Comparison of ENCODE assay signal across 8 mouse cellular contexts in the genomic region with DNA sequence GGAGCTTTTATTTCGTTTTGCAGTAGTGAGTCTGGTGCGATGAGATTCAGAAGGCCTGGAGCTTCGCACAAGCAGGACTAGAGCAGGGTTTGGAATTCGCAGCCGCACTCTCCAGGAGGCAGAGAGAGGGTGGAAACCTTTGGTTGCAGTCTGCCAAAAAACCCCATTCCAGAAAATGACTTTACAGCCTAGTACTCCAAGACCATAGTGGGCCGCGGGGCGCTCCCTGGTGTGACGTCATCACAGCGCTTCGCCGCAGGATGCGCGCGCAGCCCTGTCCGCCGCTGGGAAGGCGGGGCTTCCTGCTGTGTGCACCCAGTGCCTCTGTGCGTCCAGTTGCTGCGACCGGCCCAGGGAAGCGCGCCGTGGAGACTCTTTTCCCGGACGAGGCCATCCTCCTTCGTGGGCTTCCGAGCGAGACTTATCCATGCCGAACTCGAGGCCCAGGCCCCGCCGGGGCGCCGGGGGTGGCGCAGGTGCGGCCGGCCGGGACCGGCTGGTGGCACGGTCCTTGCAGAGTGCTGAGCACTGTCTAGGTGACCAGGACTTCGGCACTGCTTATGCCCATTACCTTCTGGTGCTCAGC. TPM values are rescaled to one million over a fixed set of nuclear protein-coding genes. Genes with fewer than 3 reads are reported as not detected.
DNase-seq lines count a peak whose midpoint lies in the region; ATAC-seq and TF ChIP-seq lines count a peak whose summit lies in the region.

A gene (plus strand): TSS at position 277 of the 586 bp plus-strand sequence.

- peak; percentile 94 for TF ChIP-seq POLR2A in heart, adult 2 months (IDR thresholded peaks at IDR 0.05; ENCODE audit: insufficient read depth, low read depth, low read length)

- peak; percentile 93 for ATAC-seq in embryonic facial prominence, embryonic 13.5 days (ENCODE audit: insufficient number of reproducible peaks, insufficient read depth, low FRiP score, low TSS enrichment, low read depth)
- peak; percentile 96 for ATAC-seq in limb, embryonic 13.5 days (ENCODE audit: low FRiP score, low read depth)
- ATAC-seq in midbrain, embryonic 16.5 days: peak; percentile 96

- peak; percentile 94 for DNase-seq in 3134 (ENCODE audit: extremely low read depth, insufficient read length, low spot score)
- peak; percentile 96 for DNase-seq in adrenal gland, postnatal 36 days
- DNase-seq in heart, adult 2 months: peak; percentile 95 to 97
- DNase-seq in kidney, adult 8-10 months: peak; percentile 89 to 94
- DNase-seq in spleen, postnatal 10 days (ENCODE audit: low spot score in 2 of 2): peak; percentile 92 to 95

- peaks cover 25% of the 10 kb centered on the region for H3K36me3 ChIP-seq in embryonic facial prominence, embryonic 13.5 days
- no peaks in the 10 kb centered on the region for H3K36me3 ChIP-seq in heart, adult 2 months (ENCODE audit: control insufficient read depth, insufficient read depth, low read length)
- peaks cover 30% of the 10 kb centered on the region for H3K36me3 ChIP-seq in limb, embryonic 13.5 days
- H3K36me3 ChIP-seq in midbrain, embryonic 16.5 days (ENCODE audit: control insufficient read depth, insufficient read depth, low read length): peaks cover 13% of the 10 kb centered on the region

- peak within 1 kb of the TSS; percentile 90 for H3K27ac ChIP-seq in embryonic facial prominence, embryonic 13.5 days
- peak within 1 kb of the TSS; percentile 92 for H3K27ac ChIP-seq in heart, adult 2 months
- peak within 1 kb of the TSS; percentile 87 for H3K27ac ChIP-seq in limb, embryonic 13.5 days
- H3K27ac ChIP-seq in midbrain, embryonic 16.5 days (ENCODE audit: low read length): peak within 1 kb of the TSS; percentile 92

- no peaks in the 10 kb centered on the region for H3K27me3 ChIP-seq in embryonic facial prominence, embryonic 13.5 days
- H3K27me3 ChIP-seq in heart, adult 2 months (ENCODE audit: control insufficient read depth, insufficient read depth, low read length): no peaks in the 10 kb centered on the region
- H3K27me3 ChIP-seq in limb, embryonic 13.5 days: no peaks in the 10 kb centered on the region
- no peaks in the 10 kb centered on the region for H3K27me3 ChIP-seq in midbrain, embryonic 16.5 days (ENCODE audit: control insufficient read depth, insufficient read depth, low read depth, low read length)

- no peaks in the 10 kb centered on the region for H3K79me2 ChIP-seq in heart, adult 2 months (replicated peaks; ENCODE audit: control insufficient read depth, insufficient read depth, low read length)

- TF ChIP-seq CTCF in heart, adult 2 months (IDR thresholded peaks at IDR 0.05): no peak

- H3K4me2 ChIP-seq in embryonic facial prominence, embryonic 13.5 days: peak within 1 kb of the TSS; percentile 67
- H3K4me2 ChIP-seq in limb, embryonic 13.5 days (replicated peaks): peak within 1 kb of the TSS; percentile 72
- peak within 1 kb of the TSS; percentile 78 for H3K4me2 ChIP-seq in midbrain, embryonic 16.5 days (ENCODE audit: low read length)

- intact Hi-C loops in heart, adult 2 months (cut with DNase I): loop anchor here (2.0 kb wide), 1 partner anchor 30 kb away; no protein-coding TSS in a partner anchor

- no peak for TF ChIP-seq EP300 in heart, adult 2 months (IDR thresholded peaks at IDR 0.05; ENCODE audit: insufficient read depth, low read depth, low read length)

- WGBS in embryonic facial prominence, embryonic 13.5 days: 3% methylated on average over 42 of the region's 42 CpGs
- WGBS in heart, adult 2 months: 4% methylated on average over 42 of the region's 42 CpGs
- WGBS in limb, embryonic 13.5 days: 3% methylated on average over 42 of the region's 42 CpGs
- 3% methylated on average over 41 of the region's 42 CpGs for WGBS in midbrain, embryonic 16.5 days

- peak within 1 kb of the TSS; percentile 94 for H3K9ac ChIP-seq in embryonic facial prominence, embryonic 13.5 days
- peak within 1 kb of the TSS; percentile 83 for H3K9ac ChIP-seq in heart, adult 2 months (ENCODE audit: low read depth, low read length)
- H3K9ac ChIP-seq in limb, embryonic 13.5 days: peak within 1 kb of the TSS; percentile 93
- peak within 1 kb of the TSS; percentile 96 for H3K9ac ChIP-seq in midbrain, embryonic 16.5 days (ENCODE audit: low read depth, low read length)

- H3K9me3 ChIP-seq in embryonic facial prominence, embryonic 13.5 days: 0 out of 2 replicates have a peak, but pooled peaks cover 6% of the 10 kb centered on the region
- peaks cover 3% of the 10 kb centered on the region; the same call in 1 of the 2 replicates for H3K9me3 ChIP-seq in limb, embryonic 13.5 days
- H3K9me3 ChIP-seq in midbrain, embryonic 16.5 days (replicated peaks; ENCODE audit: control insufficient read depth, low read length, poor library complexity, severe bottlenecking): 0 out of 2 replicates have a peak, but pooled peaks cover 4% of the 10 kb centered on the region

- peak within 1 kb of the TSS; percentile 83 for H3K4me3 ChIP-seq in embryonic facial prominence, embryonic 13.5 days
- peak within 1 kb of the TSS; percentile 87 for H3K4me3 ChIP-seq in heart, adult 2 months
- H3K4me3 ChIP-seq in limb, embryonic 13.5 days: peak within 1 kb of the TSS; percentile 88
- H3K4me3 ChIP-seq in midbrain, embryonic 16.5 days (ENCODE audit: low read depth, low read length): peak within 1 kb of the TSS; percentile 95

- H3K4me1 ChIP-seq in embryonic facial prominence, embryonic 13.5 days: peaks cover 12% of the 10 kb centered on the region
- H3K4me1 ChIP-seq in heart, adult 2 months (ENCODE audit: control insufficient read depth, insufficient read depth, low read length): no peaks in the 10 kb centered on the region
- H3K4me1 ChIP-seq in limb, embryonic 13.5 days: peaks cover 13% of the 10 kb centered on the region
- peaks cover 18% of the 10 kb centered on the region for H3K4me1 ChIP-seq in midbrain, embryonic 16.5 days (ENCODE audit: control insufficient read depth, insufficient read depth, low read length)

RNA-seq across cellular contexts. Expression of the gene that starts here (rescaled TPM):
- 10 to 100 TPM; 15.8 to 20.7 TPM for total RNA-seq in adrenal gland, postnatal 36 days (2021)
- polyA plus RNA-seq in embryonic facial prominence, embryonic 13.5 days (2015; fragmentation: Nextera tagmentation; extraction: Ambion mirVana): 22.9 and 24.0 TPM in 2 replicates
- total RNA-seq in heart, adult 2 months (2021): 10 to 100 TPM; 10.2 to 13.1 TPM
- 5.2 and 8.4 TPM in 2 replicates for polyA plus RNA-seq in heart, adult 2 months (2012; rRNA removed)
- 21.0 and 24.3 TPM in 2 replicates for polyA plus RNA-seq in limb, embryonic 13.5 days (2015; fragmentation: Nextera tagmentation; extraction: Ambion mirVana)
- polyA plus RNA-seq in midbrain, embryonic 16.5 days (2015; fragmentation: Nextera tagmentation; extraction: Ambion mirVana): 25.6 and 28.3 TPM in 2 replicates

Comparison
In these comparisons a context has a peak if more than half of its experiments do, and no peak if none do; other contexts are left out.
1. Peak in every context shown above with its lines: DNase-seq, ATAC-seq, H3K4me3 ChIP-seq and H3K27ac ChIP-seq.